Mouse (Mus musculus) right cerebral cortex, adult 18-20 months (tissue): Measurements from ENCODE around the gene Slc31a2.

Experiments
- DNase-seq: peaks from one replicate; pipeline ENCODE4 v3.0.0; 2022; ENCODE audit warnings: mixed read lengths

The Slc31a2 gene

GRCm38 (mm10) chr4:62326111-62326510 is 63.7 kb downstream of the Slc31a2 start:
- DNase-seq: no peak

GRCm38 (mm10) chr4:62328941-62329660 is 66.7 kb downstream of the Slc31a2 start:
- DNase-seq: no peak

- no peak for DNase-seq
Measured at GRCm38 (mm10) chr4:62331977-62332376, 69.6 kb downstream of the Slc31a2 start.

GRCm38 (mm10) chr4:62338536-62338935 is 76.2 kb downstream of the Slc31a2 start:
- DNase-seq: no peak

- DNase-seq: no peak
Measured at GRCm38 (mm10) chr4:62344000-62344399, 81.6 kb downstream of the Slc31a2 start.

GRCm38 (mm10) chr4:62345827-62346226 is 83.5 kb downstream of the Slc31a2 start:
- DNase-seq: no peak

GRCm38 (mm10) chr4:62347605-62348328 is 85.4 kb downstream of the Slc31a2 start:
- no peak for DNase-seq
